Mouse (Mus musculus) T-cell, adult 2 months (primary cell): Measurements from ENCODE around the gene Cacna1g.

Experiments
- DNase-seq: peaks from one replicate; pipeline ENCODE4 v3.0.0; 2022; ENCODE audit warnings: low spot score

Cacna1g gene

GRCm38 (mm10) chr11:94359168-94359567 is 114.8 kb downstream of the Cacna1g start:
- DNase-seq, result no peak
